Mouse (Mus musculus) embryonic facial prominence, embryonic 13.5 days (tissue): Measurements from ENCODE around the gene Syt1. TPM values are rescaled to one million over a fixed set of nuclear protein-coding genes. Genes with fewer than 3 reads are reported as not detected.

ENCODE experiments used
- ATAC-seq: fragments of 200-750 bp; cut with Nextera tagmentation; 2 replicates; pipeline ENCODE4 v1.8.0; 2017; ENCODE audit warnings: low read depth; ENCODE audit not compliant: insufficient number of reproducible peaks, insufficient read depth, low FRiP score, low TSS enrichment
- H3K27ac ChIP-seq: fragments of 300-500 bp; sonication (generic); 2 replicates; pipeline ENCODE4 v1.5.1; 2015; ENCODE audit warnings: moderate library complexity, mild to moderate bottlenecking, inconsistent platforms
- H3K27me3 ChIP-seq: fragments of 300-500 bp; sonication (generic); 2 replicates; pipeline ENCODE4 v1.6.1; 2015; ENCODE audit warnings: mild to moderate bottlenecking, inconsistent platforms
- H3K36me3 ChIP-seq: fragments of 300-500 bp; sonication (generic); 2 replicates; pipeline ENCODE4 v1.6.1; 2015; ENCODE audit warnings: mild to moderate bottlenecking, inconsistent platforms
- H3K4me1 ChIP-seq: fragments of 300-500 bp; sonication (generic); 2 replicates; pipeline ENCODE4 v1.6.1; 2015; ENCODE audit warnings: inconsistent platforms
- H3K4me2 ChIP-seq: fragments of 300-500 bp; sonication (generic); 2 replicates; pipeline ENCODE4 v1.6.1; 2015; ENCODE audit warnings: moderate library complexity, mild to moderate bottlenecking, inconsistent platforms
- H3K4me3 ChIP-seq: fragments of 300-500 bp; sonication (generic); 2 replicates; pipeline ENCODE4 v1.5.1; 2015; ENCODE audit warnings: mild to moderate bottlenecking, inconsistent platforms
- H3K9ac ChIP-seq: fragments of 300-500 bp; sonication (generic); 2 replicates; pipeline ENCODE4 v1.6.1; 2015; ENCODE audit warnings: mild to moderate bottlenecking, inconsistent platforms
- H3K9me3 ChIP-seq: fragments of 300-500 bp; sonication (generic); 2 replicates; pipeline ENCODE4 v1.6.1; 2016; ENCODE audit warnings: inconsistent platforms
- WGBS: fragments of 180-500 bp; shearing (Covaris S2); methylation state at CpG from one replicate; pipeline ENCODE4 v1.1.7; 2015; ENCODE audit warnings: mixed read lengths; 5-methylcytosine and 5-hydroxymethylcytosine counted together
- polyA plus RNA-seq: library from polyadenylated mRNA; unstranded; fragments of >200 nt; fragmentation: Nextera tagmentation; extraction: Ambion mirVana; gene quantifications from 2 replicates; pipeline ENCODE4 v1.2.1, GENCODE M21; 2015

Gene Syt1
- polyA plus RNA-seq, 1 experiment from 2014 or later = 2.6 TPM

DNA sequence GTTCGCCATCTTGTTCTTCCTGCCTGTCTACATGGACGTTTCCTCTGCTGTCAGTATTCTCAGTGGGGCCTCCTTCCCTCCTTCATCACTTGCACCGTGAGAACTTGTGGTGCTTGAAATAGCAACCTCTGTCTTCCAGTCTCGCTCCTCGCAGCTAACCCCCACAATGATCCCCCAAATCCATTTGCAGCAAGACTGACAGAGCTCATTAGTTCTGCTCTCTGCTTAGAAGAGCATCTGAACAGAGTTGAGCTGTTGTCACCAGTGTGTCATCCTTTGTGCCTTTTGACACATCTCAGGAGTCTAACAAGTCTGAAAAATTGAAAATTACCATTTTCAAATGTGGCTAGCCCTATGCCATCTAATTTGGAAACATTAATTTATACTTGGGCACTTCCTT is 372.7 kb downstream of the Syt1 start:
- no peak for ATAC-seq
- Histone ChIP-seq H3K9me3 (no peaks in the 10 kb centered on the region), H3K36me3 (no peaks in the 10 kb centered on the region), H3K27ac (no peak overlapping the region), H3K4me2 (no peak overlapping the region), H3K9ac (no peak overlapping the region), H3K4me3 (no peak overlapping the region), H3K4me1 (no peaks in the 10 kb centered on the region), H3K27me3 (no peaks in the 10 kb centered on the region)
- WGBS = 43% methylated on average over 5 of the region's 5 CpGs

DNA sequence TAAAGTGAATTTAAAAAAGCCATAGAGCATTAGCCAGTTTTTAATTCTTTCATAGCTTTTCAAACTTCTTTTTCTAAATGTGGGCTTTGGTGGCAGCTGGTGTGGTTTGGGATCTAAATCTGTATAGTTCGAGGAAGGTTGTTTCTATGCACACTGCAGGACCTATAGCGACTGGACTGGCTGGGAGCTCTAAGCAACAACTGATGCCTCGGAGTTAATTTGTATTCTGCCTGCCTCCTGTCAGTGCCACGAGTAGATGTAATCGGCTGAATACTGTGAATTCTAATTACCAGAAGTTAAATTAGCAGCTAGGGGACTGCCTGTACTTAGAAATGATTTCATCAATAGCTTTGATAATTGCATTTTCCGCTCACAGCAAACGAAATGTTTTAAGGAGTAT is 374.7 kb downstream of the Syt1 start:
- H3K27ac ChIP-seq = no peak overlapping the region
- H3K4me2 ChIP-seq = no peak overlapping the region
- no peaks in the 10 kb centered on the region for H3K9me3 ChIP-seq
- H3K4me1 ChIP-seq = no peaks in the 10 kb centered on the region
- H3K27me3 ChIP-seq = no peaks in the 10 kb centered on the region
- 72% methylated on average over 7 of the region's 7 CpGs for WGBS
- no peak for ATAC-seq
- no peak overlapping the region for H3K9ac ChIP-seq
- H3K4me3 ChIP-seq = no peak overlapping the region
- H3K36me3 ChIP-seq = no peaks in the 10 kb centered on the region

DNA sequence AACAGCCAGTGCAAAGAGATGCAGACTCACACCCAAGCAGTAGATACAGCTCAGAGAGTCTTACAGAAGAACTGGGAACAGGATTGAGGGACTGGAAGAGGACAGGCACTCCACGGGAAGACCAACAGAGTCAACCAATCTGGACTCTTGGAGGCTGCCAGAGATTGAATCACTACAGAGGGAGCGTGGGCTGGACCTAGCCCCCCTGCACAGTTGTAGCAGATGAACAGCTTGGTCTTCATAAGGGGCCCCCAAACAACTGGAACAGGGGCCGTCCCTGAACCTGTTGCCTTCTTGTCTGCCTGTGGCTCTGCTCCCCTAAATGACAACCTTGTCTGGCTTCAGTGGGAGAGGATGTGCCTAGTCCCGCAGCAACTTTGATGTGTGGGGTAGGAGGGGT is 375.2 kb downstream of the Syt1 start:
- Histone ChIP-seq H3K4me1 (no peaks in the 10 kb centered on the region), H3K4me3 (no peak overlapping the region), H3K9me3 (no peaks in the 10 kb centered on the region), H3K36me3 (no peaks in the 10 kb centered on the region), H3K9ac (no peak overlapping the region), H3K27me3 (no peaks in the 10 kb centered on the region), H3K4me2 (no peak overlapping the region), H3K27ac (no peak overlapping the region)
- WGBS = 82% methylated on average over 4 of the region's 4 CpGs
- ATAC-seq = no peak

DNA sequence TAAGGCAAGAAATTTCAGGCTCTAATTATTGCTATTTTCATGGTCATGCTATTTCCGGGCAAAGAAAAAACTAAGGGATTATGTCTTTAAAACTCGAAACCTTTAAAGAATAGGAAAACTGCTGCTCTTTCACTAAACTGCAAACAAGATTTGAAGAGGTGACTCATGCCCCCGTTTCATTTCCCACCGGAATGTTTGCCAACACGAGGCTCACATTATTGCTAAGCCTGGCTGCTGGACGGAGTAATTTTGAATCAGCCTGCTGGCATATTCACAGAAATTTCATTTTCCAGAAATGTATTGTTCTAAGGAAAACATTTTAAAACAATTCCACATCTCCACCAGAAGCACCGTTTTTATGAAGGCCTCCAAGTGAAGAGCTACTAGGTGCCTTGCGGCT is 379.9 kb downstream of the Syt1 start:
- no peaks in the 10 kb centered on the region for H3K36me3 ChIP-seq
- no peaks in the 10 kb centered on the region for H3K4me1 ChIP-seq
- ATAC-seq = no peak
- H3K4me3 ChIP-seq = no peak overlapping the region
- H3K27me3 ChIP-seq = no peaks in the 10 kb centered on the region
- no peak overlapping the region for H3K9ac ChIP-seq
- no peak overlapping the region for H3K27ac ChIP-seq
- no peak overlapping the region for H3K4me2 ChIP-seq
- 75% methylated on average over 8 of the region's 8 CpGs for WGBS
- no peaks in the 10 kb centered on the region for H3K9me3 ChIP-seq

DNA sequence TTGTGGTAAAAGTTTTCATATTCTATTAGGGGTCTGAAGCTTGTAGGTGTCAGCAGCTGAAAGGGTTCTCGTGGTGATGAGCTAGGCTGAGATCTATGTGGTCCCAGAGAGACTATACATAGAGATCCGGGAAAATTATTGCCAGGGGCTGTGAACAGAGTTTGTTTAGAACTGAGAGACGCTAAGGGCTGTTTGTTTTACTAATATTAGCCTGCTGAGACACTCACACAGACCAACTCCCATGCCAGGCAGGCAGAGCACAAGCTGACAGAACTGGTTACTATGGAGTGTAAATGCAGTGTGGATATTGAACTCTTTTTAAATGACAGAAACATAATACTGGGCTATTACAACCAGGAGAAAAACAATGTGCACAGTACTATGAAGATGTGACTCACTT is 384.4 kb downstream of the Syt1 start:
- Histone ChIP-seq H3K36me3 (no peaks in the 10 kb centered on the region), H3K9me3 (no peaks in the 10 kb centered on the region), H3K27ac (no peak overlapping the region), H3K4me2 (no peak overlapping the region), H3K4me3 (no peak overlapping the region), H3K4me1 (no peaks in the 10 kb centered on the region), H3K27me3 (no peaks in the 10 kb centered on the region), H3K9ac (no peak overlapping the region)
- WGBS = 42% methylated on average over 3 of the region's 3 CpGs
- ATAC-seq = no peak

DNA sequence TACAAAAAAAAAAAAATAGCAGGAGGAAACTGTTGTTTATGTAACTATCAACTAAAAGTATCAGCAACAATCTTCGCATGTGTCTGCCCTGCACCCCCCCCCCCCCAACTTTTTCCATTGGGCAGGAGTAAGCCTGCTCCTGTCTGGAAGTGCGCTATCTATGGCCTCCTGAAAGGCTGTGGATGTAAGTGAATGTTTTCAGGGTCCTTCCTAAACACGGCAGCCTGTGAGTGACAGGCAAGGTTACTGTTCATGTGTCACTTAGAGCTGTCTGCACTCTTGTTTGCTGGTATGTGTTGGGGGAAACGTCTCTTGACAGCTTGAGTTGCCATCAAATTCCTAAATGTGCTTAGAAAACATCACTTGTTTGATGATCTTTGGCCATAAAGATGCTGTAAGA is 387.8 kb downstream of the Syt1 start:
- Histone ChIP-seq H3K4me2 (no peak overlapping the region), H3K4me3 (no peak overlapping the region)
- 64% methylated on average over 4 of the region's 4 CpGs for WGBS

DNA sequence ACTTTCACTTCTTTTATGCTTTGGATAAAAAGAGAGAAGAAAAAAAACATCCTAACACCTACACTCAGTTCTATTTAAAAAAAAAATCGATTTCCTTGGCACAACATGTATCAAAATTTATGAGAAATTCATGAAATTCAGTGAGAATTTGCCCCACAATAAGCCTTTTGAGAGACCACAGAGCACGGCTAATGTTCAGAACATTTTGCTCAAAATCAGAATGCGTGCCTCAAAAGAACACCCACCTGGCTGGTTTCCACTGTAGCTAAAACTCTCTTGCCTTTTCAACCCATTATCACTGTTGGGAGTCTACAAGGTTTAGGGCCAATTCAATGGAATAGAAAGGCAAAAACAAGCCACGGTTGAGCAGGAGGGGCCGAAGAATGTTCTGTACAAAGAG is 390.9 kb downstream of the Syt1 start:
- no peaks in the 10 kb centered on the region for H3K4me1 ChIP-seq
- H3K36me3 ChIP-seq = no peaks in the 10 kb centered on the region
- no peak overlapping the region for H3K4me3 ChIP-seq
- H3K27me3 ChIP-seq = no peaks in the 10 kb centered on the region
- no peak overlapping the region for H3K27ac ChIP-seq
- H3K9me3 ChIP-seq = no peaks in the 10 kb centered on the region
- no peak overlapping the region for H3K4me2 ChIP-seq
- 86% methylated on average over 5 of the region's 5 CpGs for WGBS
- H3K9ac ChIP-seq = no peak overlapping the region
- ATAC-seq = no peak

More for the DNA sequence above, 387.8 kb downstream of the Syt1 start:
- ATAC-seq = no peak
- Histone ChIP-seq H3K9me3 (no peaks in the 10 kb centered on the region), H3K9ac (no peak overlapping the region), H3K27ac (no peak overlapping the region), H3K4me1 (no peaks in the 10 kb centered on the region), H3K27me3 (no peaks in the 10 kb centered on the region), H3K36me3 (no peaks in the 10 kb centered on the region)

DNA sequence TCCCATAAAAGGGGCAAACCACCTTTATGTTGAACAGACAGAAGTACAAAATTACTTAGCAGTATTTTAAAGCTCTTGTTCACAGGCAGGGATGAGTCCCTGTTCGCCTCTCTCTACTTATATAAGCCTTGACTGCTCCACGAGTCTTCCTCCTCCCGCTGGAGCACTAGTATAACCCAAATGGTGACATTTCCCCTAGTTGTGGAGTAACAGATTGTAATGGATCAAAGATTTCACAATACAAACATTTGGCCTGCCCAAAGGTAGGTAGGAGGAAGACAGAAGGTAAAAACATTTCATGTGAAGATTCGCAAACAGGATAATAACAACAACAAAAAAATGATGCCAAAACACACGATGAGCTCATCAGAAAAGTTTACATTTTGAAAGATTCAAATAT is 391.6 kb downstream of the Syt1 start:
- H3K4me1 ChIP-seq = no peaks in the 10 kb centered on the region
- no peak overlapping the region for H3K9ac ChIP-seq
- no peaks in the 10 kb centered on the region for H3K27me3 ChIP-seq
- 91% methylated on average over 5 of the region's 5 CpGs for WGBS
- ATAC-seq = no peak
- no peak overlapping the region for H3K4me3 ChIP-seq
- no peaks in the 10 kb centered on the region for H3K36me3 ChIP-seq
- H3K4me2 ChIP-seq = no peak overlapping the region
- no peaks in the 10 kb centered on the region for H3K9me3 ChIP-seq
- H3K27ac ChIP-seq = no peak overlapping the region

DNA sequence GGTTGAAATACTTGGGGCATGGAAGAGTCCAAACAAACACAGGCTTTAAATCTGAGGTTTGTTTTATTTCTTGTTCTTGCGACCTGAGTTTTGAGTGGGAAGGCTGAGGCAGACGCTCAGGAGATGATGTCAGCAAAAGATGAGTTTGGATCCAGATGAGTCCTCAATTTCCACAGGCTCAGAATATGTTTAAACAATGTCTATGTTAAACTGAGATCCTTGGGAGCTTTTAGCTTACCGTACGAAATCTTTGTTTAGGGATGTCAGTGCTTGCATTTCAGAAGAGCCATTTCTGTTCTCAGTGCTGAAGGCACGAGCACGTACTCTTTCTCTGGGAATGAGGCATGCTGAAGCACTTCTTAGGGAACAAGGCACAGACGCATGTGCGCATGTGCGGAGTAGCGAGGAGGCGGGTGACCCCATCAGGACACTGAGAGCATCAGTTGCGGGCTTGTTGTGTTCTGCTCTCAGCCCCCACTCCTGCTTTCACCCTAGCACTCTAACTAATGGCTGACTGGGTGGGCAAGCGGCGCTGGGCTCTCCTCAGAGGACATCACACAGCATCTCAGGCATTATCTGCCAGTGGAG is 400.6 kb downstream of the Syt1 start:
- Histone ChIP-seq H3K9ac (no peak overlapping the region), H3K36me3 (no peaks in the 10 kb centered on the region), H3K27me3 (0 out of 2 replicates have a peak, but pooled peaks cover 3% of the 10 kb centered on the region), H3K4me1 (no peaks in the 10 kb centered on the region), H3K4me3 (no peak overlapping the region), H3K9me3 (no peaks in the 10 kb centered on the region), H3K4me2 (no peak overlapping the region), H3K27ac (no peak overlapping the region)
- WGBS = 75% methylated on average over 14 of the region's 14 CpGs
- ATAC-seq = no peak

DNA sequence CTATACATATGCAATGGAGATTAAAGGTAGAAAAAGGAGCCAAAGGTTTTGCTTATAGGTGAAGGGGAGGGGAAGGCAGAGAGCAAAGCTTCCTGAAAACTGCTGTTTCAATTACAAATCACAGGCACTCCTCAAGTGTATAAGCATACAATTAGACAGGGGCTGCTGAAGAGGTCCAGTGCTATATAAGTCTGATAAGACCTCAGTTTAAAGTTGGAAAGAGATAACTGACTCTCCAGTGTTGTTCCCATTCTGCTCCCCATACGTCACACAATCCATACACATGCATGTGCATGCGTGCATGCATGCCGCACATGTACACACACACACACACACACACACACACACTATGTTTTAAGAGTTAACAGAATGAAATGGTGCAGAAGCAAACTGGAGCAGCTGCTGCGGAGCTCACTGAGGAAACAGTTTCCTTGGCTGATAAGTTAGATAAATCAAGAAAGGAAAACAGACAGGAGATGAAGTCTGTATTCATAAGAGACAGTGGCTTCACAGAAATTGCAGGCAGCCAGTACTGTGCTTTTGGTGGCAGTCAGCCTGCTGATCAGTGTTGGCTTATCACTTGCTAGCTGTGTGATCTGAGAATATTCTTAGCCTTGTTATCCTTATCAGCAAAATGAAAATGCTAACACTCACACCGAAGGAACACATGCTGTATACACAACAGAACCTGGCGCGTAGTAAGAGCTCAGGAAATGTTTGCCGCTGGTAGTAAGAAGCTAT is 408.9 kb downstream of the Syt1 start:
- Histone ChIP-seq H3K9ac (no peak overlapping the region), H3K36me3 (peaks cover 5% of the 10 kb centered on the region; the same call in 1 of the 2 replicates), H3K4me1 (no peaks in the 10 kb centered on the region), H3K27me3 (no peaks in the 10 kb centered on the region), H3K27ac (no peak overlapping the region), H3K9me3 (peaks cover 7% of the 10 kb centered on the region), H3K4me2 (no peak overlapping the region), H3K4me3 (no peak overlapping the region)
- no peak for ATAC-seq
- 89% methylated on average over 8 of the region's 8 CpGs for WGBS

DNA sequence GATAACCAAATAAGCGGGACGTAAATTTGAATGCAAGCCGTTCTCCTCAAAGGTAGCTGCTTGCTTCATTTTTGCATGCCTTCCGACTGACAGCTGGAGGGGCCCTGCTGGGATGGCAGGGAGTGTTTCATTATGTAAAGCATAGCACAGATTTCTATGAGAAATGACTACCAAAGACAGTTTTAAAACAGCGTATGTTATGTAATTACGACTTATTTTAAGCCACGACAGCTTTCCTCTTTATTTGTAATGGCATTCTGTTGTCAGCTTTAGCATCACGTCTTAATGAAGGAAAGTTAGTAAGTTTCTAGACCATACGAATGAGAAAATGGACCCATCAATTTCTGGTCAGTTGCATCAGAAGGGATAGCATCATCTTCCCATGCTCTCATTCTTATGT is 410.1 kb downstream of the Syt1 start:
- no peak overlapping the region for H3K4me2 ChIP-seq
- H3K9me3 ChIP-seq = peaks cover 7% of the 10 kb centered on the region
- H3K4me1 ChIP-seq = no peaks in the 10 kb centered on the region
- 85% methylated on average over 9 of the region's 9 CpGs for WGBS
- ATAC-seq = no peak
- H3K36me3 ChIP-seq = peaks cover 5% of the 10 kb centered on the region; the same call in 1 of the 2 replicates
- no peak overlapping the region for H3K9ac ChIP-seq
- H3K4me3 ChIP-seq = no peak overlapping the region
- no peak overlapping the region for H3K27ac ChIP-seq
- no peaks in the 10 kb centered on the region for H3K27me3 ChIP-seq

DNA sequence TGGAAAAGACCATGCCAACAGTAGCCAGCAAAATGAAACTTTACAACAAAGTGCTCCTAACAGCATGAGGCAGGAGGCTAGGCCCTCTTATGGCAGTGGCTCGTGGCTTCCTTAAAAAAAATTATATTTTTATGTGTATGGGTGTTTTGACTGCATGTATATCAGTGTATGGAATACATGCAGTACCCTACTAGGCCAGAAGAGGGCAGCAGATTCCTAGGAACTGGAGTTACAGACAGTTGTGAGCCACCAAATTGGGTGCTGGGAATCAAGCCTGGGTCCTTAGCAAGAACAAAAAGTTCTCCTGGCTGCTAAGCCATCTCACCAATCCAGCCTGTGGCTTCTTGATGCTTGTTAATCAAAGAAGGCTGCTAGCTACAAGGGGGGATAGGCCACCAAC is 413.4 kb downstream of the Syt1 start:
- H3K9ac ChIP-seq = no peak overlapping the region
- no peaks in the 10 kb centered on the region for H3K4me1 ChIP-seq
- H3K4me2 ChIP-seq = no peak overlapping the region
- H3K27me3 ChIP-seq = no peaks in the 10 kb centered on the region
- no peak overlapping the region for H3K27ac ChIP-seq
- no peak for ATAC-seq
- no peak overlapping the region for H3K4me3 ChIP-seq
- WGBS = 82% methylated on average over 1 of the region's 1 CpGs
- H3K9me3 ChIP-seq = peaks cover 7% of the 10 kb centered on the region
- peaks cover 5% of the 10 kb centered on the region; the same call in 1 of the 2 replicates for H3K36me3 ChIP-seq
